Mouse (Mus musculus) myocyte (in vitro differentiated cells): ENCODE results near the gene Capn9. TPM values are rescaled to one million over a fixed set of nuclear protein-coding genes. Genes with fewer than 3 reads are reported as not detected.

Experiments
- H3K27me3 ChIP-seq: one replicate; pipeline ENCODE4 v1.6.1; 2011; ENCODE audit not compliant: control insufficient read depth, insufficient read depth, insufficient read length
- H3K36me3 ChIP-seq: one replicate; pipeline ENCODE4 v1.6.1; 2011; ENCODE audit not compliant: control insufficient read depth, insufficient read depth
- H3K4me2 ChIP-seq: one replicate; pipeline ENCODE4 v1.6.1; 2011; ENCODE audit warnings: low read depth, control low read depth
- H3K4me3 ChIP-seq: one replicate; pipeline ENCODE4 v1.5.1; 2011; ENCODE audit warnings: mild to moderate bottlenecking, control low read depth, moderate library complexity
- H3K79me2 ChIP-seq: one replicate; pipeline ENCODE4 v1.6.1; 2011; ENCODE audit not compliant: control insufficient read depth, insufficient read depth
- H3ac ChIP-seq: one replicate; pipeline ENCODE4 v1.6.1; 2011; ENCODE audit not compliant: control insufficient read depth, insufficient read length
- CEBPB ChIP-seq: IDR thresholded peaks from 2 replicates; pipeline ENCODE4 v1.6.1; 2011; ENCODE audit warnings: mild to moderate bottlenecking, moderate library complexity; ENCODE audit not compliant: poor library complexity, insufficient read depth, severe bottlenecking
- E2F4 ChIP-seq: IDR thresholded peaks from one replicate; pipeline ENCODE4 v1.6.1; 2011; ENCODE audit warnings: mild to moderate bottlenecking, control low read depth, moderate library complexity; ENCODE audit not compliant: insufficient read depth
- MAX ChIP-seq: IDR thresholded peaks from one replicate; pipeline ENCODE4 v1.6.1; 2011; ENCODE audit warnings: low read depth, mild to moderate bottlenecking, control low read depth
- MYOD1 ChIP-seq, 3 experiments: IDR thresholded peaks; one replicate each; pipeline ENCODE4 v1.6.1; 2011; ENCODE audit warnings: control low read depth in 2 of 3, low read depth in 2 of 3, mild to moderate bottlenecking in 2 of 3, moderate library complexity in 1 of 3; ENCODE audit not compliant: insufficient read length in 2 of 3, control insufficient read depth in 1 of 3
- MYOG ChIP-seq, 3 experiments: IDR thresholded peaks; one replicate each; pipeline ENCODE4 v1.6.1; 2011; ENCODE audit warnings: control low read depth in 2 of 3, low read depth in 2 of 3, mild to moderate bottlenecking in 2 of 3; ENCODE audit not compliant: insufficient read length in 2 of 3, control insufficient read depth in 1 of 3, insufficient read depth in 1 of 3
- POLR2A ChIP-seq: IDR thresholded peaks from one replicate; pipeline ENCODE4 v1.6.1; 2011; ENCODE audit warnings: low read depth, mild to moderate bottlenecking, control low read depth, moderate library complexity; ENCODE audit not compliant: insufficient read length
- POLR2AphosphoS2 ChIP-seq: IDR thresholded peaks from one replicate; pipeline ENCODE4 v1.6.1; 2011; ENCODE audit warnings: low read depth, control low read depth; ENCODE audit not compliant: insufficient read length
- REST ChIP-seq: IDR thresholded peaks from one replicate; pipeline ENCODE4 v1.6.1; 2011; ENCODE audit warnings: mild to moderate bottlenecking, control low read depth, moderate library complexity; ENCODE audit not compliant: insufficient read depth, insufficient read length
- SRF ChIP-seq: IDR thresholded peaks from one replicate; pipeline ENCODE4 v1.6.1; 2011; ENCODE audit warnings: low read depth; ENCODE audit not compliant: control insufficient read depth, insufficient read length
- TCF12 ChIP-seq: IDR thresholded peaks from one replicate; pipeline ENCODE4 v1.6.1; 2011; ENCODE audit warnings: mild to moderate bottlenecking, control low read depth; ENCODE audit not compliant: poor library complexity, insufficient read depth, severe bottlenecking
- TCF3 ChIP-seq: IDR thresholded peaks from one replicate; pipeline ENCODE4 v1.6.1; 2011; ENCODE audit warnings: low read depth, control low read depth; ENCODE audit not compliant: insufficient read length
- USF1 ChIP-seq: IDR thresholded peaks from one replicate; pipeline ENCODE4 v1.6.1; 2011; ENCODE audit warnings: low read depth, mild to moderate bottlenecking, control low read depth, moderate library complexity
- polyA plus RNA-seq: library from polyadenylated mRNA; unstranded; fragments of >200 nt; fragmentation: generic; extraction: Trizol; gene quantifications from one replicate; pipeline ENCODE4 v1.2.1, GENCODE M21; 2012; ENCODE audit warnings: missing spikeins

Capn9 gene
- polyA plus RNA-seq, 1 experiment = 0.04 TPM

- H3ac ChIP-seq = peak overlapping the region; percentile 73
- peak overlapping the region; percentile 77 for H3K4me2 ChIP-seq
- peaks cover 52% of the 10 kb centered on the region for H3K79me2 ChIP-seq
- TF ChIP-seq MYOG (IDR thresholded peaks at IDR 0.05; ENCODE audit: control insufficient read depth in 1 of 3, insufficient read depth in 1 of 3, insufficient read length in 2 of 3, low read depth in 2 of 3) (no peak), TCF3 (no peak), TCF12 (no peak), MYOD1 (IDR thresholded peaks at IDR 0.05; ENCODE audit: control insufficient read depth in 1 of 3, insufficient read length in 2 of 3, low read depth in 2 of 3) (no peak), E2F4 (no peak), SRF (no peak), MAX (no peak), CEBPB (no peak), USF1 (no peak), POLR2A (no peak), POLR2AphosphoS2 (no peak), REST (no peak)
- H3K4me3 ChIP-seq = peak overlapping the region; percentile 68
- no peaks in the 10 kb centered on the region for H3K36me3 ChIP-seq
- H3K27me3 ChIP-seq = no peaks in the 10 kb centered on the region
Observed at GRCm38 (mm10) chr8:124662446-124663111, 86.7 kb downstream of the Capn9 start.

GRCm38 (mm10) chr8:124663112-124663873 lies 87.4 kb downstream of the Capn9 start, which contains the start of gene 2310022B05Rik:
Gene 2310022B05Rik (minus strand): TSS chr8:124663369.
- Histone ChIP-seq H3K36me3 (no peaks in the 10 kb centered on the region), H3K4me3 (peak within 1 kb of the TSS; percentile 68), H3K4me2 (peak within 1 kb of the TSS; percentile 77), H3ac (peak within 1 kb of the TSS; percentile 73), H3K79me2 (peaks cover 44% of the 10 kb centered on the region), H3K27me3 (no peaks in the 10 kb centered on the region)
- TF ChIP-seq POLR2AphosphoS2 (peak; percentile 96), MYOD1 (IDR thresholded peaks at IDR 0.05; ENCODE audit: control insufficient read depth in 1 of 3, insufficient read length in 2 of 3, low read depth in 2 of 3) (peak in 1 of 3 experiments; percentile 10), TCF3 (no peak), POLR2A (peak; percentile 98)

GRCm38 (mm10) chr8:124663874-124664230 lies 87.9 kb downstream of the Capn9 start:
- Histone ChIP-seq H3K4me2 (no peak overlapping the region), H3K27me3 (no peaks in the 10 kb centered on the region), H3K79me2 (peaks cover 39% of the 10 kb centered on the region), H3ac (no peak overlapping the region), H3K36me3 (no peaks in the 10 kb centered on the region), H3K4me3 (peak overlapping the region; percentile 68)
- TF ChIP-seq MAX = no peak
- TF ChIP-seq MYOD1 (IDR thresholded peaks at IDR 0.05; ENCODE audit: control insufficient read depth in 1 of 3, insufficient read length in 2 of 3, low read depth in 2 of 3) = no peak

GRCm38 (mm10) chr8:124664414-124664813 lies 88.5 kb downstream of the Capn9 start:
- H3K4me2 ChIP-seq = no peak overlapping the region
- no peaks in the 10 kb centered on the region for H3K36me3 ChIP-seq
- peaks cover 33% of the 10 kb centered on the region for H3K79me2 ChIP-seq
- TF ChIP-seq USF1 (no peak), REST (no peak), POLR2AphosphoS2 (no peak), TCF12 (no peak), MYOG (IDR thresholded peaks at IDR 0.05; ENCODE audit: control insufficient read depth in 1 of 3, insufficient read depth in 1 of 3, insufficient read length in 2 of 3, low read depth in 2 of 3) (no peak), MYOD1 (IDR thresholded peaks at IDR 0.05; ENCODE audit: control insufficient read depth in 1 of 3, insufficient read length in 2 of 3, low read depth in 2 of 3) (no peak), SRF (no peak), CEBPB (no peak), MAX (no peak), TCF3 (no peak), POLR2A (no peak), E2F4 (no peak)
- H3K27me3 ChIP-seq = no peaks in the 10 kb centered on the region
- H3K4me3 ChIP-seq = no peak overlapping the region
- H3ac ChIP-seq = no peak overlapping the region

Other genes with a start within 250 kb of the Capn9 start
- 0.19 TPM for gene Pgbd5, start 136.5 kb upstream of the Capn9 start, polyA plus RNA-seq
- gene Cog2, start 55.3 kb upstream of the Capn9 start, polyA plus RNA-seq = 26.3 TPM
- gene Agt, start 6.4 kb upstream of the Capn9 start, polyA plus RNA-seq = 0.70 TPM
- 102 TPM for gene 2310022B05Rik, start 87.3 kb downstream of the Capn9 start, polyA plus RNA-seq
- 25.6 TPM for gene Ttc13, start 145.9 kb downstream of the Capn9 start, polyA plus RNA-seq
- 10.0 TPM for gene Arv1, start 146.0 kb downstream of the Capn9 start, polyA plus RNA-seq
- 0.36 TPM for gene Fam89a, start 175.7 kb downstream of the Capn9 start, polyA plus RNA-seq
- 0.01 TPM for gene Trim67, start 217.0 kb downstream of the Capn9 start, polyA plus RNA-seq